In the genomic region with DNA sequence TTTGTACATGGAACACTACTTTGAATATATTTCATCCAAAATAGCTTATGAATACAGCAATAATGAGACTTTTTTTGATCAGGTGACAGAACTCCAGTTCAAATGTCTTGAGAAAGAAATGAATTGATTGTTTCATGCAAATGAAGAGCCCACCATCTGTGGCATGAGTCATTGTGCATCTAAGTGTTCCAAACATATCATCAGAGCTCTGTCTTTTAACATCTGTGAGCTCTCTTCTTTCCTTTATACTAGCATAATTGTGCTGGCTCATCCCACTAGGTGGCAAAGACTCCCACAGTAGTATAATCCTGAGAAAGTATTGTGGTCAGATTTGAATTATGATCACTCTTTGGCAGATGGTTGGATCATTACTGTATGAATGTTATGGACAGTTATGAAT, we compare ENCODE assay signal across 30 mouse cellular contexts.
DNase-seq lines count a peak whose midpoint lies in the region; ATAC-seq and TF ChIP-seq lines count a peak whose summit lies in the region.
"Had no signal": no experiment of that assay in that cellular context is flagged by ENCODE, and none has a peak within 500 bp of the region (broad histone marks: within the 10 kb centered on the region; RNA-seq: fewer than 3 reads in every experiment).

No protein-coding gene starts in this region.

- H3K36me3 ChIP-seq in forebrain, embryonic 11.5 days (ENCODE audit: control insufficient read depth, insufficient read depth, low read length): no peaks in the 10 kb centered on the region
- H3K36me3 ChIP-seq: embryonic facial prominence, embryonic 12.5 days; embryonic facial prominence, embryonic 15.5 days; forebrain, embryonic 12.5 days; forebrain, embryonic 15.5 days; G1E; heart, embryonic 10.5 days; heart, embryonic 13.5 days had no signal

- no peak overlapping the region for H3K4me2 ChIP-seq in forebrain, embryonic 11.5 days (ENCODE audit: low read depth, low read length, severe bottlenecking)
- H3K4me2 ChIP-seq: embryonic facial prominence, embryonic 12.5 days; embryonic facial prominence, embryonic 15.5 days; forebrain, embryonic 12.5 days; forebrain, embryonic 15.5 days; heart, embryonic 13.5 days; hindbrain, embryonic 14.5 days had no signal

- no peak overlapping the region for H3K27ac ChIP-seq in layer of hippocampus, adult 2 months
- no peak overlapping the region for H3K27ac ChIP-seq in forebrain, embryonic 11.5 days (ENCODE audit: low read depth, low read length)
- H3K27ac ChIP-seq: embryonic facial prominence, embryonic 12.5 days; embryonic facial prominence, embryonic 15.5 days; forebrain, embryonic 12.5 days; forebrain, embryonic 15.5 days; heart, adult 2 months; heart, embryonic 10.5 days; heart, embryonic 13.5 days; hindbrain, embryonic 14.5 days; hindbrain, postnatal 0 days had no signal

- H3K9me3 ChIP-seq in forebrain, embryonic 11.5 days (ENCODE audit: control insufficient read depth, low read length): no peaks in the 10 kb centered on the region
- H3K9me3 ChIP-seq: embryonic facial prominence, embryonic 12.5 days; embryonic facial prominence, embryonic 15.5 days; forebrain, embryonic 12.5 days; forebrain, embryonic 15.5 days; G1E; heart, embryonic 10.5 days; heart, embryonic 13.5 days had no signal

- no peak for DNase-seq in frontal cortex, postnatal 25 days (ENCODE audit: low spot score in 2 of 2)
- DNase-seq in layer of hippocampus, adult 2 months (ENCODE audit: low spot score in 2 of 2): peak in 1 of 2 experiments; percentile 1
- DNase-seq in layer of hippocampus, adult 9-10 months (ENCODE audit: low spot score): no peak
- peak; percentile 24 for DNase-seq in A20 (ENCODE audit: low read depth, low spot score)
- peak; percentile 15 for DNase-seq in telencephalon, adult 2 months (ENCODE audit: low read depth, low spot score)
- DNase-seq in forebrain, embryonic 11.5 days (ENCODE audit: low spot score): no peak
- DNase-seq: adrenal gland, adult 2 months; adrenal gland, postnatal 14 days; B cell, adult 2 months; cerebellum, adult 18-20 months; cerebellum, adult 9-11 months; cerebellum, postnatal 25 days; gastrocnemius, postnatal 10 days; gastrocnemius, postnatal 36 days; heart, adult 2 months; heart, postnatal 14 days; heart, postnatal 4 days had no signal

- no peak overlapping the region for H3K4me3 ChIP-seq in layer of hippocampus, adult 2 months
- no peak overlapping the region for H3K4me3 ChIP-seq in forebrain, embryonic 11.5 days (ENCODE audit: low read depth, low read length)
- H3K4me3 ChIP-seq: embryonic facial prominence, embryonic 12.5 days; embryonic facial prominence, embryonic 15.5 days; forebrain, embryonic 12.5 days; forebrain, embryonic 15.5 days; heart, adult 2 months; heart, embryonic 10.5 days; heart, embryonic 13.5 days had no signal

- H3K4me1 ChIP-seq in forebrain, embryonic 11.5 days (replicated peaks; ENCODE audit: control insufficient read depth, insufficient read depth, low read length): no peaks in the 10 kb centered on the region
- H3K4me1 ChIP-seq: embryonic facial prominence, embryonic 12.5 days; embryonic facial prominence, embryonic 15.5 days; forebrain, embryonic 12.5 days; forebrain, embryonic 15.5 days; heart, embryonic 10.5 days; heart, embryonic 13.5 days had no signal

- H3K9ac ChIP-seq in forebrain, embryonic 11.5 days (ENCODE audit: low read length): no peak overlapping the region
- H3K9ac ChIP-seq: embryonic facial prominence, embryonic 12.5 days; embryonic facial prominence, embryonic 15.5 days; forebrain, embryonic 12.5 days; forebrain, embryonic 15.5 days; heart, embryonic 13.5 days; hindbrain, embryonic 14.5 days had no signal

- 0 out of 2 replicates have a peak, but pooled peaks have one; percentile 5 for TF ChIP-seq CTCF in layer of hippocampus, adult 2 months (conservative IDR thresholded peaks at IDR 0.05)

- H3K27me3 ChIP-seq in forebrain, embryonic 11.5 days (ENCODE audit: control insufficient read depth, insufficient read depth, low read length): no peaks in the 10 kb centered on the region
- H3K27me3 ChIP-seq: CH12.LX; embryonic facial prominence, embryonic 12.5 days; embryonic facial prominence, embryonic 15.5 days; forebrain, embryonic 12.5 days; forebrain, embryonic 15.5 days; heart, embryonic 13.5 days; Patski had no signal

- ATAC-seq in frontal cortex, adult (ENCODE audit: low TSS enrichment): peak; percentile 78
- ATAC-seq in forebrain, embryonic 11.5 days (replicated peaks; ENCODE audit: low FRiP score): no peak
- ATAC-seq: forebrain, embryonic 15.5 days; hindbrain, postnatal 0 days; inflammation-experienced regulatory T-cells, adult 6 months; Patski had no signal

Comparison
In these comparisons a context has a peak if more than half of its experiments do, and no peak if none do; other contexts are left out.
1. DNase-seq: peak in A20 (single experiment) and telencephalon, adult 2 months (single experiment); none in frontal cortex, postnatal 25 days (0 of 2), layer of hippocampus, adult 9-10 months (single experiment) and forebrain, embryonic 11.5 days (single experiment).